Mouse (Mus musculus) bone marrow macrophage, adult 2 months (primary cell): ENCODE results near the gene Mvb12b. TPM values are rescaled to one million over a fixed set of nuclear protein-coding genes. Genes with fewer than 3 reads are reported as not detected.
A peak's percentile ranks its signal among the peaks of the same experiment; 100 is the strongest.
"Not testable (repeated sequence)": the region's sequence is repeated elsewhere in the genome, so short reads cannot be mapped to it uniquely, and the experiment has no call there.

ENCODE experiments used
- H3K27ac ChIP-seq: 2 replicates; pipeline ENCODE4 v1.5.1; 2012; ENCODE audit warnings: low read depth, low read length; ENCODE audit not compliant: insufficient read depth
- H3K4me1 ChIP-seq: 2 replicates; pipeline ENCODE4 v1.6.1; 2012; ENCODE audit warnings: low read length; ENCODE audit not compliant: control insufficient read depth, insufficient read depth
- H3K4me3 ChIP-seq: 2 replicates; pipeline ENCODE4 v1.5.1; 2012; ENCODE audit warnings: mild to moderate bottlenecking, low read length, moderate library complexity; ENCODE audit not compliant: insufficient read depth
- CTCF ChIP-seq: IDR thresholded peaks from 2 replicates; pipeline ENCODE4 v1.5.1; 2012; ENCODE audit warnings: low read depth, mild to moderate bottlenecking, low read length, moderate library complexity
- POLR2A ChIP-seq: IDR thresholded peaks from 2 replicates; pipeline ENCODE4 v1.6.1; 2012; ENCODE audit warnings: mild to moderate bottlenecking, low read depth, low read length, borderline replicate concordance
- polyA plus RNA-seq: library from polyadenylated mRNA; stranded (reverse); fragments of >200 nt; gene quantifications from 2 replicates; pipeline ENCODE4 v1.2.4, GENCODE M21; 2012; ENCODE audit not compliant: missing spikeins, insufficient read depth, insufficient read length

The Mvb12b gene
- polyA plus RNA-seq, 1 experiment = 17.0 TPM

GRCm38 (mm10) chr2:33916603-33917002, 28.9 kb upstream of the Mvb12b start:
- H3K4me1 ChIP-seq = peaks cover 29% of the 10 kb centered on the region
- H3K4me3 ChIP-seq = no peak overlapping the region
- H3K27ac ChIP-seq = no peak overlapping the region
- no peak for TF ChIP-seq POLR2A
- no peak for TF ChIP-seq CTCF

GRCm38 (mm10) chr2:33914998-33915397, 27.3 kb upstream of the Mvb12b start:
- TF ChIP-seq POLR2A (no peak), CTCF (no peak)
- peaks cover 29% of the 10 kb centered on the region for H3K4me1 ChIP-seq
- no peak overlapping the region for H3K4me3 ChIP-seq
- no peak overlapping the region for H3K27ac ChIP-seq

GRCm38 (mm10) chr2:33914334-33914733, 26.6 kb upstream of the Mvb12b start:
- no peak for TF ChIP-seq POLR2A
- Histone ChIP-seq H3K27ac (no peak overlapping the region; the same call in 1 of the 2 replicates), H3K4me3 (no peak overlapping the region), H3K4me1 (peaks cover 29% of the 10 kb centered on the region)

- H3K4me1 ChIP-seq = peaks cover 30% of the 10 kb centered on the region
- not testable (repeated sequence) for H3K27ac ChIP-seq, H3K4me3 ChIP-seq
Measured at GRCm38 (mm10) chr2:33913598-33913997, 25.9 kb upstream of the Mvb12b start.

- peaks cover 28% of the 10 kb centered on the region for H3K4me1 ChIP-seq
- no peak overlapping the region for H3K27ac ChIP-seq
- H3K4me3 ChIP-seq = no peak overlapping the region
- TF ChIP-seq POLR2A (no peak), CTCF (no peak)
Measured at GRCm38 (mm10) chr2:33912741-33913140, 25.0 kb upstream of the Mvb12b start.

- H3K4me1 ChIP-seq = peaks cover 20% of the 10 kb centered on the region
- TF ChIP-seq POLR2A (no peak), CTCF (no peak)
- no peak overlapping the region for H3K4me3 ChIP-seq
- H3K27ac ChIP-seq = peak overlapping the region; percentile 85
Measured at GRCm38 (mm10) chr2:33908374-33908773, 20.6 kb upstream of the Mvb12b start.

GRCm38 (mm10) chr2:33907174-33907573, 19.4 kb upstream of the Mvb12b start:
- TF ChIP-seq CTCF (no peak), POLR2A (no peak)
- no peak overlapping the region for H3K27ac ChIP-seq
- peaks cover 19% of the 10 kb centered on the region for H3K4me1 ChIP-seq
- H3K4me3 ChIP-seq = no peak overlapping the region

- peaks cover 6% of the 10 kb centered on the region for H3K4me1 ChIP-seq
- no peak overlapping the region for H3K4me3 ChIP-seq
- H3K27ac ChIP-seq = no peak overlapping the region
- TF ChIP-seq CTCF (no peak), POLR2A (no peak)
Measured at GRCm38 (mm10) chr2:33895829-33896228, 8.1 kb upstream of the Mvb12b start.

- TF ChIP-seq CTCF = no peak
- TF ChIP-seq POLR2A = no peak
- peaks cover 3% of the 10 kb centered on the region for H3K4me1 ChIP-seq
- no peak overlapping the region for H3K27ac ChIP-seq
- no peak overlapping the region for H3K4me3 ChIP-seq
Measured at GRCm38 (mm10) chr2:33893151-33893550, 5.4 kb upstream of the Mvb12b start.

GRCm38 (mm10) chr2:33892354-33892753, 4.6 kb upstream of the Mvb12b start:
- H3K4me3 ChIP-seq = no peak overlapping the region
- peaks cover 4% of the 10 kb centered on the region; the same call in 1 of the 2 replicates for H3K4me1 ChIP-seq
- no peak for TF ChIP-seq POLR2A
- TF ChIP-seq CTCF = no peak
- H3K27ac ChIP-seq = no peak overlapping the region

GRCm38 (mm10) chr2:33888100-33888385, 297 bp upstream of the Mvb12b start:
- TF ChIP-seq CTCF (no peak), POLR2A (no peak)
- Histone ChIP-seq H3K4me3 (peak overlapping the region; percentile 76), H3K27ac (0 out of 2 replicates have a peak overlapping the region, but pooled peaks have one; percentile 1), H3K4me1 (peaks cover 18% of the 10 kb centered on the region)
